Mouse (Mus musculus) gastrocnemius, adult 2 months (tissue): ENCODE results near the gene Tnf. TPM values are rescaled to one million over a fixed set of nuclear protein-coding genes. Genes with fewer than 3 reads are reported as not detected.

Source experiments
- DNase-seq: peaks from one replicate; pipeline ENCODE4 v3.0.0; 2022
- H3K27ac ChIP-seq: fragments of 200-600 bp; 2 replicates; pipeline ENCODE4 v1.8.1; 2022; ENCODE audit warnings: mild to moderate bottlenecking
- H3K4me3 ChIP-seq: fragments of 200-600 bp; 2 replicates; pipeline ENCODE4 v1.8.1; 2022; ENCODE audit warnings: mild to moderate bottlenecking, moderate library complexity
- CTCF ChIP-seq: fragments of 200-600 bp; IDR thresholded peaks from 2 replicates; pipeline ENCODE4 v1.8.1; 2022; ENCODE audit warnings: antibody characterized with exemption, mild to moderate bottlenecking, moderate library complexity
- intact Hi-C: fragments of 180-260 bp; cut with DNase I; formaldehyde crosslinking; loops from one replicate; pipeline ENCODE4 v1.15.1; 2025
- total RNA-seq, 2 experiments: library from RNA; stranded (reverse); gene quantifications; 2 replicates each; pipeline ENCODE4 v1.2.3; 2021

The Tnf gene
- total RNA-seq, 2 experiments from 2014 or later, result not detected

DNA sequence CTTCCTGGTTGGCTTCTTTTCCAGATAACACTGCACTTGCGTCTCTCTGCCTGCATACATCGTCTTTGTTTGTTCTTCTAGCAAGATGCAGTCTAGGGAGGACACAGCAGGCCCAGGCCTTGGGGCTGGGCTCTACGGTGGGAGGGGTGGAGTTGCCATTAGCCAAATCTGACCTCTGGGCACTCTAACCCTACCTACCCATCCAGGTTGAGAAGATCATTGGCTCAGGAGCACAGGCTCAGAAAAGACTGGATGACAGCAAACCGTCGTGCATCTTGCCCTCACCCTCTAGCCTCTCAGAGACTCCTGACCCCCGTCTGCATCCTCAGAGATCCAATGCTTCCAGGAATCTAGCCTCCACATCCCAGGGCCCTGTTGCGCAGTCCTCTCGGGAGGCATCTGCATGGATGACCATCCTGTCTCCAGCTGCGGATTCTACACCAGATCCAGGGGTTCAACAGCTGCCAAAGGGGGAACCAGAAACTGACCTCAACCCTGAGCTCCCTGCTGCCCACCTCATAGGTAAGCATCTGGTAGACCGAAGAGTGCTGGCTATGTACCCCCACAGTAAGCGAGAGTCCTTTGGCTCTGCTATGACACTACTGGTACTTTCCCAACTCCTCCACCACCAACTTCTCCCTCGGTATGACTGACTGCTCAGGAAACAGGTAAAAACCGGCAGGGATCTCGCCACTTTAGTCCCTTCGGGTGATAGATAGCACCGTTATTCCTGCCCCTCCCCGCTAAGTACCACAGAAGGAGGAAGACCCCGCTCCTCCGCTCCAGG is 6.8 kb downstream of the Tnf start:
- peak overlapping the region; percentile 62 for H3K27ac ChIP-seq
- intact Hi-C loops, result loop anchor here (2.0 to 5.0 kb wide), 2 partner anchors 16 to 37 kb away; partner anchors contain the start of gene Atp6v1g2
- no peak for TF ChIP-seq CTCF
- H3K4me3 ChIP-seq, result peak overlapping the region; percentile 76
- DNase-seq, result no peak

GRCm38 (mm10) chr17:35193881-35194843 is 7.6 kb downstream of the Tnf start, which contains the start of gene Ltb:
Gene Ltb (plus strand): TSS chr17:35194439.
- intact Hi-C loops, result loop anchor here (2.0 kb wide), 1 partner anchor 15 kb away; no protein-coding TSS in a partner anchor
- TF ChIP-seq CTCF, result no peak
- Histone ChIP-seq H3K4me3 (peak within 1 kb of the TSS; percentile 76), H3K27ac (peak within 1 kb of the TSS; percentile 62)
- no peak for DNase-seq

DNA sequence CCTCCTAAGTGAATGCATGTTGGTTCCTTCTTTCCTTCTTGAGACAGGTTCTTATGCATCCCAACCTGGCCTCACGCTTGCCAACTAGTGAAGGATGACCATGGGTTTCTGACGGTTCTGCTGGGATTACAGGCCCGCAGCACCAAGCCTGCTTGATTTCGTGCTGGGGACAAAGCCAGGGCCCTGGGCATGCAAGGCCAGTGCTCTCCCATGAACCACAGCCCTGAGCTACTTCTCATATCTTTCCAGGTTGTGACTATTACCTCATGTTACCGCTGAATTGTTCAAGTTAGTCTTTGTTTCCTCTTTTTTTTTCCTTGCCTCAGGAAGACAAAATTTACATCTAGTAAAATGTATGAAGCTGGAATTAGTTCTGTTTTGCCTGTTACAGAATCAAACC is 8.9 kb downstream of the Tnf start:
- Histone ChIP-seq H3K27ac (no peak overlapping the region), H3K4me3 (no peak overlapping the region)
- no peak for TF ChIP-seq CTCF
- DNase-seq, result no peak
- intact Hi-C loops, result no loop called here

DNA sequence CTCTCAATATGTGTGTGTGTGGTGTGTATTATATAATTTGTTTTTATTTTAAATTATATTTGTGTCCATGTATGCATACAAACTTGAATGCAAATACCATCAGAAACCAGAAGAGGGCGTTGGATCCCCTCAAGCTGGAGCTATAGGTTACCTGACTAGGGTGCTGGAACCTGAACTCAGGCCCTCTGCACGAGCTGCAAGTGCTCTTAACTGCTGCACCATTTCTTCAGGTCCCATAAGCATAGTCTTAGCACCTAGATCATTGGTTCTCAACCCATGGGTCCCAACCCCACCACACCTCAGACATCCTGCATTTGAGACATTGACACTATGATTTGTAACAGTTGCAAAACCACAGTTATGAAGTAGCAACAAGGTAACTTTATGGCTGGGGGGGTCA is 10.1 kb downstream of the Tnf start:
- Histone ChIP-seq H3K27ac (no peak overlapping the region), H3K4me3 (no peak overlapping the region)
- no peak for DNase-seq
- TF ChIP-seq CTCF, result 0 out of 2 replicates have a peak, but pooled peaks have one; percentile 5
- intact Hi-C loops, result no loop called here

DNA sequence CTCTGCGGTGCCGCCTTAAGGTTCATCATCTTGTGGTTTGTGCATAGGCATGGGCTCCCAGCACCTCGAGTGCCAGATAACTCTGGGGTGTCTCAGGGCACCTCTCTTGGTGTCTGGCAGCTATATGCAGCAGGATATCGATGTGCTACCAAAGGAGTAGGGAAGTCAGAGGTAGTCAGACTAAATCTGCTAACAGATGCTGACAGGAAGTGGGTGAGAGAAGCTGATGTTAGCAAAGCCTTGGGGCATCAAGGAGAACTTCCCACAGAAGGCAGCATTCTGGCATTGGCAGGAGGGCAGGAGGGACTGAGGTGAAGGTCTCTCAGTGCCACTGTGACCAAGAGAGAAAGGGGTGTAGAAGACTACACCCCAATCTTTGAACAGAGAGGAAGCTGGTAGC is 11.7 kb downstream of the Tnf start:
- H3K27ac ChIP-seq, result no peak overlapping the region
- no peak for TF ChIP-seq CTCF
- DNase-seq, result no peak
- no peak overlapping the region for H3K4me3 ChIP-seq
- intact Hi-C loops, result no loop called here

DNA sequence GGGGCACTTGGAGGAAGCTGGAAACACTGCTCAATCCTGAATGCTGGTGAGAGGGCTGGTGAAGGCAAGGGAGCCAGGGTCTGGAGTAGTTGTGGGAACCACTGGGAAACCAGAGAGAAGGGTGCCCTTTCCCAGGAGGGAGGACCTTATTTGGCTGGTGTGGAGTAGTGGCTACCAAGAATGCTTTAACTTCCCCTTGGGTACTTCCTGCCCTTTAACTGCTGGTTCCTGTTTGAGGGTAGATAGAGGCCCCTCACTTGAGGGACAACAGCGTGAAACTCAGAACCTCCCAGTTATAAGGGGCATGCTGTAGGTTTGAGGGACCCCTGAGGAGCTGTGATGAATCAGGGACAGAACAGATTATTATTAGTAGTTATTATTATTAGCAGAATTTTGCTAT is 12.6 kb downstream of the Tnf start:
- DNase-seq, result no peak
- H3K27ac ChIP-seq, result no peak overlapping the region; the same call in 1 of the 2 replicates
- intact Hi-C loops, result no loop called here
- TF ChIP-seq CTCF, result no peak
- H3K4me3 ChIP-seq, result no peak overlapping the region

DNA sequence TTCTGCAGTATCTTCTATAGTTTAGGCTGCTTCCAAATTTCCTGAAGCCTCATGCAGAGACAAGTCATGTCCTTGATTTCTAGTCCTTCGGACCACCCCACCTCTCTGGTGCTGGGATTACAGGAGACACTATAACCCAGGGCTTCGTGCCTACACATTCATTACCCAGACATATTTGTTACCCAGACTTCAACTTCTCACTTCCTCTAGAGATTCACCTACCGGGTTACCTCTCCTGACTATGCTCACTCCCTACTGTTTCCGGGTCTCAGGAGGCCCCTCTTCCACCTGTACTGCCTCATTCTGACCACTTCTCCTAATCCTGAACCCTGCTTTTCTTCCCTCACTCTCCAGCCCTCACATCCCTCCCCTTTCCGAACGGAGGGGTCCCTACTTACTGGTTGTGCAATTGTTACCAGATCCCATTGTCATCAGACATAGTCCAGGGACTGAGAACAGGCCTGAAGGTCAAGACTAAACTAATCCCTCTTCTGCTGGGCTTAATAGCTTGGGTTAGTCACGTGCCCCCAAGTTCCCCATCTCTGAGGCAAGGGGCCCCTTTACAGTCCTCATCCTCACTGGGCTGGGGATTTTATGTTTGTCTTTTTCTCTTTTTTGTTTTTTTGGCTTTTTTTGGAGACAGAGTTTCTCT is 13.7 kb downstream of the Tnf start, which contains the start of gene Lst1:
TSS of gene Lst1 (minus strand) at position 481 of the 652 bp plus-strand sequence.
- Histone ChIP-seq H3K4me3 (peak within 1 kb of the TSS; percentile 8; the same call in 1 of the 2 replicates), H3K27ac (no peak within 1 kb of the TSS; the same call in 1 of the 2 replicates)
- intact Hi-C loops, result no loop called here
- no peak for TF ChIP-seq CTCF
- DNase-seq, result no peak

- intact Hi-C loops, result no loop called here
- Histone ChIP-seq H3K4me3 (no peak overlapping the region), H3K27ac (no peak overlapping the region)
- no peak for DNase-seq
- TF ChIP-seq CTCF, result no peak
Observed at GRCm38 (mm10) chr17:35187345-35187744, 14.5 kb downstream of the Tnf start.

DNA sequence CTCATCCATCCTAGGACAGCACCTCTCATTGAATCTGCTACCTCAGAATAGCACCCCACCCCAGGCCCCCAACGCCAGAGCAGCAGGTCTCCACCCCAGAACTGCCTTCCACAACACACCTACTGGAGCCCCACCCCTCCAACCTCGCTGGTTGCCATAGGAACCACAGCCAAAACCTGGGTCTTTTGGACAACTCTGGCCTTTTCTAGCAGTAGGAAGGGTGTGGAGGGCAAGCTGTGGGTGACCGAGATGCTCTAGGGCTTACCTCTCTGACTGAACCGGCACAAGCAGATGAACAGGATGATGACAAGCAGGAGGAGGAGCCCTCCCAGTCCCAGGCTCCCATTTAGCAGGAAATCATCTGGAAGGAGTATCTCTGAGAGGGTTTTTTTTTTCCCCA is 15.1 kb downstream of the Tnf start:
- Histone ChIP-seq H3K4me3 (peak overlapping the region; percentile 73), H3K27ac (peak overlapping the region; percentile 81)
- intact Hi-C loops, result no loop called here
- no peak for TF ChIP-seq CTCF
- DNase-seq, result no peak

GRCm38 (mm10) chr17:35185639-35186611 is 15.9 kb downstream of the Tnf start:
- peak; percentile 81 for DNase-seq
- H3K27ac ChIP-seq, result peak overlapping the region; percentile 81
- intact Hi-C loops, result no loop called here
- no peak for TF ChIP-seq CTCF
- H3K4me3 ChIP-seq, result peak overlapping the region; percentile 73

- DNase-seq, result no peak
- intact Hi-C loops, result no loop called here
- TF ChIP-seq CTCF, result no peak
- no peak overlapping the region for H3K4me3 ChIP-seq
- no peak overlapping the region for H3K27ac ChIP-seq
Observed at GRCm38 (mm10) chr17:35180093-35180492, 21.7 kb downstream of the Tnf start.
